Mouse (Mus musculus) limb, embryonic 11.5 days (tissue): ENCODE measurements around the gene Med24. TPM values are rescaled to one million over a fixed set of nuclear protein-coding genes. Genes with fewer than 3 reads are reported as not detected.
"Not testable (repeated sequence)": the region's sequence is repeated elsewhere in the genome, so short reads cannot be mapped to it uniquely, and the experiment has no call there.

Experiments
- ATAC-seq: fragments of 200-750 bp; cut with Nextera tagmentation; 2 replicates; pipeline ENCODE4 v1.8.0; 2017; ENCODE audit warnings: low read depth; ENCODE audit not compliant: insufficient number of reproducible peaks, low FRiP score, low TSS enrichment
- DNase-seq: peaks from one replicate; pipeline ENCODE4 v3.0.0-alpha.2; 2015; ENCODE audit warnings: low spot score
- H3K27ac ChIP-seq: fragments of 300-500 bp; sonication (generic); replicated peaks from 2 replicates; pipeline ENCODE4 v1.5.1; 2014; ENCODE audit warnings: low read depth, mild to moderate bottlenecking, low read length
- H3K27me3 ChIP-seq: fragments of 300-500 bp; sonication (generic); 2 replicates; pipeline ENCODE4 v1.6.1; 2014; ENCODE audit warnings: mild to moderate bottlenecking, low read length, mixed read lengths; ENCODE audit not compliant: control insufficient read depth, insufficient read depth
- H3K36me3 ChIP-seq: fragments of 300-500 bp; sonication (generic); 2 replicates; pipeline ENCODE4 v1.6.1; 2014; ENCODE audit warnings: mild to moderate bottlenecking, low read length, moderate library complexity, mixed read lengths; ENCODE audit not compliant: control insufficient read depth, insufficient read depth
- H3K4me1 ChIP-seq: fragments of 300-500 bp; sonication (generic); 2 replicates; pipeline ENCODE4 v1.6.1; 2014; ENCODE audit warnings: low read length, mixed read lengths; ENCODE audit not compliant: control insufficient read depth, insufficient read depth
- H3K4me2 ChIP-seq: fragments of 300-500 bp; sonication (generic); 2 replicates; pipeline ENCODE4 v1.6.1; 2014; ENCODE audit warnings: low read depth, mild to moderate bottlenecking, moderate library complexity; ENCODE audit not compliant: severe bottlenecking
- H3K4me3 ChIP-seq: fragments of 300-500 bp; sonication (generic); 2 replicates; pipeline ENCODE4 v1.5.1; 2014; ENCODE audit warnings: low read depth, low read length
- H3K9ac ChIP-seq: fragments of 300-500 bp; sonication (generic); 2 replicates; pipeline ENCODE4 v1.6.1; 2014; ENCODE audit warnings: mild to moderate bottlenecking, low read length
- H3K9me3 ChIP-seq: fragments of 300-500 bp; sonication (generic); 2 replicates; pipeline ENCODE4 v1.6.1; 2016; ENCODE audit warnings: low read length; ENCODE audit not compliant: control insufficient read depth
- WGBS: fragments of 180-500 bp; shearing (Covaris S2); extraction: QIAGEN DNeasy Blood & Tissue Kit; methylation state at CpG from one replicate; pipeline ENCODE4 v1.1.7; 2014; 5-methylcytosine and 5-hydroxymethylcytosine counted together
- polyA plus RNA-seq: library from polyadenylated mRNA; unstranded; fragments of >200 nt; fragmentation: Nextera tagmentation; extraction: Ambion mirVana; gene quantifications from 2 replicates; pipeline ENCODE4 v1.2.1, GENCODE M21; 2014

Gene Med24
- polyA plus RNA-seq, 1 experiment from 2014 or later: 68.0 TPM

GRCm38 (mm10) chr11:98673136-98673535, 56.1 kb downstream of the Med24 start:
- not testable (repeated sequence) for ATAC-seq, H3K9me3 ChIP-seq, H3K4me2 ChIP-seq, H3K36me3 ChIP-seq, H3K27me3 ChIP-seq, H3K27ac ChIP-seq, H3K4me3 ChIP-seq, H3K9ac ChIP-seq, H3K4me1 ChIP-seq
- DNase-seq: peak; percentile 70
- 6% methylated on average over 6 of the region's 7 CpGs for WGBS

GRCm38 (mm10) chr11:98672482-98672881, 56.8 kb downstream of the Med24 start:
- Histone ChIP-seq H3K27ac (no peak overlapping the region), H3K4me1 (no peaks in the 10 kb centered on the region), H3K9me3 (no peaks in the 10 kb centered on the region), H3K4me2 (no peak overlapping the region), H3K36me3 (no peaks in the 10 kb centered on the region), H3K4me3 (no peak overlapping the region), H3K9ac (no peak overlapping the region), H3K27me3 (no peaks in the 10 kb centered on the region; the same call in 1 of the 2 replicates)
- no peak for DNase-seq
- ATAC-seq: no peak
- 90% methylated on average over 5 of the region's 5 CpGs for WGBS

- Histone ChIP-seq H3K4me3 (no peak overlapping the region), H3K27me3 (no peaks in the 10 kb centered on the region; the same call in 1 of the 2 replicates), H3K9ac (no peak overlapping the region), H3K27ac (no peak overlapping the region), H3K9me3 (no peaks in the 10 kb centered on the region), H3K4me2 (no peak overlapping the region), H3K4me1 (no peaks in the 10 kb centered on the region), H3K36me3 (no peaks in the 10 kb centered on the region)
- no peak for ATAC-seq
- no peak for DNase-seq
- 57% methylated on average over 5 of the region's 5 CpGs for WGBS
Measured at GRCm38 (mm10) chr11:98671857-98672256, 57.4 kb downstream of the Med24 start.

- no peaks in the 10 kb centered on the region for H3K9me3 ChIP-seq
- no peak overlapping the region for H3K9ac ChIP-seq
- DNase-seq: no peak
- 77% methylated on average over 3 of the region's 3 CpGs for WGBS
- no peak overlapping the region for H3K4me3 ChIP-seq
- H3K36me3 ChIP-seq: no peaks in the 10 kb centered on the region
- H3K27ac ChIP-seq: no peak overlapping the region
- H3K4me2 ChIP-seq: no peak overlapping the region
- no peaks in the 10 kb centered on the region for H3K4me1 ChIP-seq
- no peaks in the 10 kb centered on the region; the same call in 1 of the 2 replicates for H3K27me3 ChIP-seq
- no peak for ATAC-seq
Measured at GRCm38 (mm10) chr11:98671284-98671815, 57.9 kb downstream of the Med24 start.

GRCm38 (mm10) chr11:98668984-98669383, 60.3 kb downstream of the Med24 start:
- ATAC-seq (no peak), DNase-seq (no peak)
- Histone ChIP-seq H3K9me3 (no peaks in the 10 kb centered on the region), H3K4me1 (no peaks in the 10 kb centered on the region), H3K9ac (no peak overlapping the region), H3K4me3 (no peak overlapping the region), H3K27ac (no peak overlapping the region), H3K27me3 (no peaks in the 10 kb centered on the region; the same call in 1 of the 2 replicates), H3K4me2 (no peak overlapping the region), H3K36me3 (no peaks in the 10 kb centered on the region)
- 76% methylated on average over 2 of the region's 2 CpGs for WGBS

GRCm38 (mm10) chr11:98664091-98664490, 65.1 kb downstream of the Med24 start, which contains the start of gene Gsdma:
TSS of gene Gsdma (plus strand) at chr11:98664351.
- DNase-seq (no peak), ATAC-seq (no peak)
- H3K4me1 ChIP-seq: no peaks in the 10 kb centered on the region
- no peak within 1 kb of the TSS for H3K4me2 ChIP-seq
- no peak within 1 kb of the TSS for H3K4me3 ChIP-seq
- no peaks in the 10 kb centered on the region for H3K36me3 ChIP-seq
- no peak within 1 kb of the TSS for H3K27ac ChIP-seq
- no peak within 1 kb of the TSS for H3K9ac ChIP-seq
- no peaks in the 10 kb centered on the region for H3K9me3 ChIP-seq
- WGBS: 22% methylated on average over 4 of the region's 4 CpGs
- no peaks in the 10 kb centered on the region; the same call in 1 of the 2 replicates for H3K27me3 ChIP-seq

- Histone ChIP-seq H3K9ac (no peak overlapping the region), H3K36me3 (no peaks in the 10 kb centered on the region), H3K4me2 (no peak overlapping the region), H3K27me3 (no peaks in the 10 kb centered on the region), H3K27ac (no peak overlapping the region), H3K4me1 (no peaks in the 10 kb centered on the region), H3K9me3 (no peaks in the 10 kb centered on the region), H3K4me3 (no peak overlapping the region)
- WGBS: 10% methylated on average over 6 of the region's 6 CpGs
- ATAC-seq: no peak
- peak; percentile 38 for DNase-seq
Measured at GRCm38 (mm10) chr11:98660517-98660916, 68.7 kb downstream of the Med24 start.

GRCm38 (mm10) chr11:98655076-98655475, 74.2 kb downstream of the Med24 start:
- ATAC-seq, H3K36me3 ChIP-seq, H3K4me2 ChIP-seq, H3K9ac ChIP-seq, H3K27me3 ChIP-seq, H3K9me3 ChIP-seq, H3K27ac ChIP-seq, H3K4me1 ChIP-seq, H3K4me3 ChIP-seq: not testable (repeated sequence)
- WGBS: 14% methylated on average over 7 of the region's 7 CpGs
- peak; percentile 61 for DNase-seq
